Mouse (Mus musculus): Measurements from ENCODE around the gene Dram1. TPM values are rescaled to one million over a fixed set of nuclear protein-coding genes. Genes with fewer than 3 reads are reported as not detected.

Gene Dram1
- polyA plus RNA-seq, 1 experiment from 2014 or later = 2.7 TPM

DNA sequence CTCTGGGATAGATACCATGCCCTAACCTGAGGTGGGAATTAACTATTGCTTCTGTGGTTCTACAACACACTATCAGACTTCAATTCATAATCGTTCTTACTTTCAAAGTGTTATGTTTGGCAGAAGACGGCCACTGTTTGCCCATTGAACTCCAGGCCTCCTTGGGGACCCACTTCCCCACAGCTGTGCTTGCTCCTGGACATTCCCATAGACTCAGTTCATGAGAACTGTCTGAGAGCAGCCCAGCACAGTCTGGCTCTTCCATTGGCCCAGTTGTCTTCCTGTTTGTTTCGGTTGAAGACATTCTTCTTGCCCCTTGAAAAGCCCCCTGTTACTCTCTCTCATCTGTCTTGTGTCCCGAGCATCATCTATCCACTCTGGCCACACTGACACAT lies 50.8 kb downstream of the Dram1 start:
- CTCF ChIA-PET = interaction anchor here (1.0 to 1.8 kb wide), 12 partner anchors 28 to 1301 kb away, joined by 3 to 16 read pairs (median 4); no protein-coding TSS in a partner anchor
- POLR2A ChIA-PET = no interaction called here
- DNase-seq (ENCODE audit: low read depth, low spot score) (no peak), ATAC-seq (no peak)
- no peak for TF ChIP-seq CTCF (IDR thresholded peaks at IDR 0.05)
- H3K27me3 ChIP-seq = no peaks in the 10 kb centered on the region
- in situ Hi-C loops (cut with MboI; ENCODE audit: low pct_unique_long_range_greater_than_20kb) = loop anchor here (10.0 kb wide), 1 partner anchor 1293 kb away; no protein-coding TSS in a partner anchor

DNA sequence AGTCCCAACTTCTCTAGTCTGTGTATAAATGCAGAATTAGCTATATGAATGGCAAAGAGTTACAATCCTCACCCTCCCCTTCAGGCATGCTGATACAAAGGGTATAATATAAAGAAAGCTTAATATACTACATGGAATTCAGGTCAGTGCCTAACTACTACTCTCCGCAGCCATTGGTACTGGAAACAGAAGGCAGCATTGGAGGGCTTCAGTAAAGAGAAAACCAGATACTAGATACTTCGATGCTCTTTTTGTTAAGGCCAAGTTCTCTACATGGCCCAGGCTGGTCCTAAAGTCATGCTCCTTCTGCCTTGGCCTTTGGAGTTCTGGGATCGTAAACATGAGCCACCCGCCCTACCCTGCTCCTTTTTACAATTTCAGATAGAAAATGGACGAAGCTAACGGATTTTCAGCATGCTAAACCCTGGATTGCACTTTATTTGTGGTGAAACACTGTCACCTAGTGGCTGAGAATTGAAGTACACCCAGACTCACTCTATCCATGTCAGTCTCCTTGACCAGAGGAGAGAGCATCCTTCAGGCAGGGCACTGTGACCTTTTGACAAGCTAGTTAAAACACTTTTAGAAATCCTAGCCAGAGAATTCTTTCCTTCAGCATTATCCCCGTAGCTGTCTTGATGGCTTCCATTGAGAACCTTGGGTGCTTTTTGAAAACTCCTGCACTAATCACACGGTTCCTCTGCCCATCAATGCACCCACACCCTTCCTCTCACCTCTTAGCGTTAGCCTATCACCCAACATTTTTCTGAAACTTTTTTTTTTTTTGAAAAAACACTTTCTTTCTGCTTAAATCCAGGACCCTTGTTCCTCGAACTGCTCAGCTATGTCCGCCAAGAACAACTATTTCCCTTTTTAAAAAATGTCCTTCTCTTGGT lies 51.5 kb downstream of the Dram1 start:
- no peaks in the 10 kb centered on the region for H3K27me3 ChIP-seq
- peak; percentile 79 for TF ChIP-seq CTCF (IDR thresholded peaks at IDR 0.05)
- DNase-seq (ENCODE audit: low read depth, low spot score) = no peak
- in situ Hi-C loops (cut with MboI; ENCODE audit: low pct_unique_long_range_greater_than_20kb) = loop anchor here (10.0 kb wide), 1 partner anchor 1293 kb away; no protein-coding TSS in a partner anchor
- POLR2A ChIA-PET = no interaction called here
- ATAC-seq = peak; percentile 73
- CTCF ChIA-PET = interaction anchor here (0.9 to 1.8 kb wide), 14 partner anchors 12 to 1300 kb away, joined by 3 to 16 read pairs (median 4); no protein-coding TSS in a partner anchor

DNA sequence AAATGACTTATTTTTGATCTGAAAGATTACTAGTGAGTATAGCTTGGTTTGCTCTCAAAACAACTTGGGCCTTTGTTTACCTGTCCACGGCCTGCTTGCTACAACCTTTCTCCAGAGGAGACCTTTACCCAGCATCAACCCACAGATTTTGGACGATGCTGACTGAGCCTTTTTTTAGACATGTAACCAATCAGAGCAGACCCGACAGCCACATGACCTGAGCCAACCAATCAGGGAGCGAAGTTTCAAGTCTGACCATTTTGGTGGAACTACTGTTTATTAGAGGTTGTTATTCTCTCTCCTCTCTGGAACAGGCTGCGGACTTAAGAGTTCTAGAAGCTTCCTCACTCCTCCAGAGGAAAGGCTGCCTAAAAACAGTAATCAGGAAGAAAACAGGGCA lies 57.1 kb downstream of the Dram1 start:
- ChIA-PET CTCF (no interaction called here), POLR2A (no interaction called here)
- no peak for DNase-seq (ENCODE audit: low read depth, low spot score)
- in situ Hi-C loops (cut with MboI; ENCODE audit: low pct_unique_long_range_greater_than_20kb) = loop anchor here (5.0 to 10.0 kb wide), 2 partner anchors 769 to 1287 kb away; no protein-coding TSS in a partner anchor
- TF ChIP-seq CTCF (IDR thresholded peaks at IDR 0.05) = no peak
- no peak for ATAC-seq
- no peaks in the 10 kb centered on the region for H3K27me3 ChIP-seq

DNA sequence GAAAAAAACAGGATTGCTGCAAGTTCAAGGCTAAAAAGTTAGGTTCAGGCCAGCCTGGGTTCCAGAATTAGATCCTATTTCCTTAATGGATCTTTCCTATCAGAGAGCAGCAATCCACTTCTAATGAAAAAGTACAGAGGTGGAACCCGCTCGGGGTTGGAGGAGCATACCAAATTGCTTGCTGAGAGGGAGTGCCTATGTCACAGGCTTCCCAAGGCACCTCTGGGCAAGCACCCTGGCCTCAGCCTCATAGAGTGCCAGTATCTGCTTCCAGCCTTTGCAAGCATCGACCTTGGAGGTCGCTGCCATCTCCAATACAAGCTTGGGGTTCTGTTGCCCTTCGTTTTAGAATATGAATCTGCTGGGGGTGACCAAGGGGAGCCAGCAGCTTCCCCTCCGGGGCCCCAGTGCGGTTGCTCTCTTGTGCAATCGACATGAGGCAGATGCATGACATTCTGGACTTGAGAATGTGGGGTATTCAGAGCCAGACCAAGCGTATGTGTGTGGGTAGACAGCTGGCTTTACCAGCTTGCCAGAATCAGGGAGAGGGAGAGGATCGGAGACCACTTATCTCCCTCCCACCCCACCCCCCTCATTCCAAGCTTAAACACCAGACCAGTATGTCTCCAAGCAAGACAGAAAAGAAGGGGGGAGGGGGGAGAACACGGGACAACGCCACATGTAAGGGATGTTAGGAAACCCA lies 58.0 kb downstream of the Dram1 start:
- DNase-seq (ENCODE audit: low read depth, low spot score) = no peak
- no peak for TF ChIP-seq CTCF (IDR thresholded peaks at IDR 0.05)
- in situ Hi-C loops (cut with MboI; ENCODE audit: low pct_unique_long_range_greater_than_20kb) = loop anchor here (5.0 to 10.0 kb wide), 2 partner anchors 769 to 1286 kb away; no protein-coding TSS in a partner anchor
- ChIA-PET POLR2A (interaction anchor here (0.6 kb wide), 1 partner anchor 895 kb away, joined by 7 read pairs; no protein-coding TSS in a partner anchor), CTCF (no interaction called here)
- ATAC-seq = no peak
- no peaks in the 10 kb centered on the region for H3K27me3 ChIP-seq

DNA sequence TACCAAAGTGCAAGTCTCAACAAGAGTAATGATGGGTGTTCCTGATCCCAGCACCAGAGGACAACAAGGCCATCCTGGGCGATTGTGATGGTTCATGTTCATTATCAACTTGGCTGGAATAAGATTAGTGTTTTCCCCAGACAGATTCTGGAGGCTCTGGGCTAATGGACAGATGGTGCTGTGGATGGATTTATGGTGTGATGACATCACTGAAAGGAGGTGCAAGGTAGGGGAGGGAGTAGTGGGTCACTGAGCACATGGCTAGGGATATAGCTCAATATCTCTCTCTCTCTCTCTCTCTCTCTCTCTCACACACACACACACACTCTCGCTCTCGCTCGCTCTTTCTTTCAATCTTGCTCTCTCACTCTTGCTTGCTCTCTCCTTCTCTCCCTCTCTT lies 60.7 kb downstream of the Dram1 start:
- TF ChIP-seq CTCF (IDR thresholded peaks at IDR 0.05) = no peak
- POLR2A ChIA-PET = no interaction called here
- CTCF ChIA-PET = no interaction called here
- ATAC-seq = no peak
- no peak for DNase-seq (ENCODE audit: low read depth, low spot score)
- no peaks in the 10 kb centered on the region for H3K27me3 ChIP-seq
- in situ Hi-C loops (cut with MboI; ENCODE audit: low pct_unique_long_range_greater_than_20kb) = no loop called here

DNA sequence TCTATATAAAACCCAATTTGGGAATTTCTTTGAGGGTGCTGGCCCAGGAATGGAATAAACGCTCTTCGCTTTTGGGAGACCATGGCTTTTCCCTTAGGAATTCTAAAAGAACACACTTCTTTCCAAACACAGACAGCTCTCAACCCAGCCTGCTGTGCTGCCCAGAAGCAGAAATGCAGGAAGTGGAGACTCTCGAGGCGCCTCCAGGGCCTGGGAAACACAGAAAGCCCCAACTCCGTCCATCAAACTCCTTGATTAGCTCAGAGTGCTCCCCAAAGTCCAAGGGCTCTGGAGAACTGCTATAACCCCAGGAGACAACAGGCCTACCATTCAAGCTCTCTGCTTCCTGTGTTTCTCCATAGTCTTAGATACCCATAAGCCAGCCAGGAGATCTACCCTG lies 61.7 kb downstream of the Dram1 start:
- TF ChIP-seq CTCF (IDR thresholded peaks at IDR 0.05) = no peak
- H3K27me3 ChIP-seq = no peaks in the 10 kb centered on the region
- in situ Hi-C loops (cut with MboI; ENCODE audit: low pct_unique_long_range_greater_than_20kb) = no loop called here
- ATAC-seq (no peak), DNase-seq (ENCODE audit: low read depth, low spot score) (no peak)
- POLR2A ChIA-PET = no interaction called here
- CTCF ChIA-PET = interaction anchor here (0.8 kb wide), 1 partner anchor 10 kb away, joined by 3 read pairs; no protein-coding TSS in a partner anchor

DNA sequence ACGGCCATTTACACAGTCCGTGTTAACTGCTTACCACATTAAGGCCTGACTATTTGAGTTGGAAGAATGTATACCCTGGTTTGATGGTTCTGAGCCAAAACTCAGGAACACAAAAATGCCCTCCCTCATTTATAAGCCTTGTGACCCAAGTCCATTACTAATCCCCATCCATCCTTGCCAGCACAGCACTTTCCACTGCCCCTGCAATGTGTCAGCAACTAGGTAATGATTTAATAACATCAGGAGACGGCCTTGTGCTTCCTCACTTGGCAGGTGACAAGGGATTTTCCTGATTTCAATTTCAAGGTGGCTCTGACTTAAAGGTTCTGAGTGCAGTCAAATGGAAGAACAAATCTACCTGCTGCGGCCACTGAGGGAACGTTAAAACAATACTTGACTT lies 64.0 kb downstream of the Dram1 start:
- TF ChIP-seq CTCF (IDR thresholded peaks at IDR 0.05) = no peak
- no peak for ATAC-seq
- ChIA-PET POLR2A (no interaction called here), CTCF (no interaction called here)
- H3K27me3 ChIP-seq = no peaks in the 10 kb centered on the region
- in situ Hi-C loops (cut with MboI; ENCODE audit: low pct_unique_long_range_greater_than_20kb) = no loop called here
- DNase-seq (ENCODE audit: low read depth, low spot score) = no peak

DNA sequence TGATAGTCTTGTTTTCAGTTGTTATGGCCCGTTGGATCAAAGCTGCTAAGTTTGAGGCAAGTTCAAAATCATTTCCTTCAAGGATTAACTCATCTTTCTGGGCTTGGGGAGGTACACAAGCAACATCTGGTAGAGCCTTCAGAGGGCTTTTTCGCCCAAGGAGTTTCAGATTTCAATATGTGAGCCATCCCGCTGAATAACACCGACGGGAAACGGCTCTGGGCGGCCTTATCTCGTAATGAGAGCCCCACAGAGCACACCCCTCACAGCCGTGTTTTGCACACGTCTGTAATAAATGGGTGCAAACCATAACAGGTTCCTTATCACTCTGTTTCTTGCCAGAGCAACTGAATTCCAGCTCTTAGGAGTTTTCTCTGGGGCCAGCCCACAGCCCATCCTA lies 69.0 kb downstream of the Dram1 start:
- no peak for DNase-seq (ENCODE audit: low read depth, low spot score)
- ATAC-seq = no peak
- no peak for TF ChIP-seq CTCF (IDR thresholded peaks at IDR 0.05)
- in situ Hi-C loops (cut with MboI; ENCODE audit: low pct_unique_long_range_greater_than_20kb) = loop anchor here (10.0 kb wide), 2 partner anchors 145 to 455 kb away; partner anchors contain the start of gene Igf1
- ChIA-PET POLR2A (no interaction called here), CTCF (interaction anchor here (1.6 kb wide), 1 partner anchor 757 kb away, joined by 4 read pairs; no protein-coding TSS in a partner anchor)
- no peaks in the 10 kb centered on the region for H3K27me3 ChIP-seq

DNA sequence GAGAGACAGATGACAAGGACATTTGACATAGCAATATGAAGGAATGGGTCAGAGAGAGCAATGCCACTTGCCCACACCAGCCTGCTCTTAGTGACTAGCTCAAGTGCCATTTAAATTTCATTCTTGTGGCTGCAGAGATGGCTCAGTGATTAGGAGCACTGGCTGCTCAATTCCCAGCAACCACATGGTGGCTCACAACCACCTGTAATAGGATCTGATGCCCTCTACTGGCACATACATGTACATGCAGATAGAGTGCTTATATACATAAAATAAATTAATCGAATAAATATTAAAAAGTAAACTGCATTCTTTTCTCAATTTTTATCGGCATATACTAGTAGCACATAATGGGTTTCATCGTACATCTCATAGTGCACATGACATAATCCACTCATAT lies 72.6 kb downstream of the Dram1 start:
- no peaks in the 10 kb centered on the region for H3K27me3 ChIP-seq
- ChIA-PET POLR2A (no interaction called here), CTCF (interaction anchor here (1.1 to 1.8 kb wide), 3 partner anchors 10 to 616 kb away, joined by 3 to 6 read pairs (median 3); no protein-coding TSS in a partner anchor)
- no peak for DNase-seq (ENCODE audit: low read depth, low spot score)
- peak; percentile 57 for TF ChIP-seq CTCF (IDR thresholded peaks at IDR 0.05)
- no peak for ATAC-seq
- in situ Hi-C loops (cut with MboI; ENCODE audit: low pct_unique_long_range_greater_than_20kb) = loop anchor here (10.0 kb wide), 2 partner anchors 141 to 451 kb away; partner anchors contain the start of gene Igf1

DNA sequence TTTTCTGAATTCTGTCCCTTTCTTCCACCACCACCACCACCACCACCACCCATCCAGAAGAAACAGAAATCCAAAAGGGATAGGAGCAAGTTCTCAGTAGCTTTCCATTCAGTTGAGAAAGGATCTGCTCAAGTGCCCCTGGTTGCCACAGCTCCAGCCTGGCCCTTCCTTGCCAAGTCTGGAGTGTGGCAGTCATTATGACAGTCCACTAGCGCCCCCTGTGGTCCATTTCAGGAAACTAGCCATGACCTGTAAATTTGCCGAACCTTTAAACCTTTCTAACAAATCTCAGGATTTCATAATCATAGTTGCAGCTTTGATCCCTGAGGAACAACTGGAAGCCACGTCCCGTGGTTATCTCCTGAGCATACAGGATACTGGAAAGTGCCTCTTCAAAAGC lies 74.6 kb downstream of the Dram1 start:
- peak; percentile 37 for DNase-seq (ENCODE audit: low read depth, low spot score)
- ATAC-seq = peak; percentile 71
- ChIA-PET CTCF (interaction anchor here (0.6 to 2.0 kb wide), 7 partner anchors 181 to 708 kb away, joined by 3 to 8 read pairs (median 3); no protein-coding TSS in a partner anchor), POLR2A (interaction anchor here (0.7 to 0.9 kb wide), 2 partner anchors 18 to 647 kb away, joined by 3 read pairs; no protein-coding TSS in a partner anchor)
- peak; percentile 91 for TF ChIP-seq CTCF (IDR thresholded peaks at IDR 0.05)
- in situ Hi-C loops (cut with MboI; ENCODE audit: low pct_unique_long_range_greater_than_20kb) = loop anchor here (5.0 to 10.0 kb wide), 3 partner anchors 140 to 652 kb away; partner anchors contain the start of gene Igf1
- H3K27me3 ChIP-seq = no peaks in the 10 kb centered on the region

Measured in Patski (cell line).